Comparison of ENCODE assay signal across 9 mouse cellular contexts in the genomic region with DNA sequence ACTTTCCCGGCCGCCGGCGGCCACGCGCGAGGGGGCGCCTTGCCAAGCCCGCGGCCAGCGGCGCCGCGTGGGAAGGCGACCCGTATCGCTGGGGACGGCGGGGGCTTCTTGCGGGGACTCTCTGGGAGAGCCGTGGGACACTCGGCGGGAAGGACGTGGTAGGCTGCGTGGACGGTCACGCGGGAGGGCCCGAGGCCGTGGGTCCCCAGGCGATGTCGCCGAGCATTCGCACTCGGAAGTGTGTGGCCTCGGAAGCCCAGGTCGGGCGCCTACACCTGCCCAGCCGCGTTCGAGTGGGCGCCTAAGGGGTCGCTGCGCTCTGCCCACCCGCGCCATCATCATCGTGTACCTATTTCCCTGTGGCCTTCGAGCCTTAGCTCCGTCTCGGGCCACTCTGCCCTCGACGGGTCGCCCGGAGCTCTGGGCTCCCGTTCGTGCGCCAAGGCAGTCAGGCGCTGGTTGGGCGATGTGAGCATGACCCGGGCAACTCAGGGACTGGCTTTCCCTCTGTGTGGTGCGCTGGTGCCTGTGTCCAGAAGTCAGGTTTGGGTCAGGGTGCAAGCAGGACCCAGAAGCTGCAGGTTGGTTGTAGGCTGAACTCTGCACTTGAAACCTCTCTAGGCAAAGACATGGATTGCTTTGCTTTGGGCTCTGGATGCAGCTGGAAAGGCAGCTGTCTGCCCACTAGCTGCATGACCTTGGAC. TPM values are rescaled to one million over a fixed set of nuclear protein-coding genes. Genes with fewer than 3 reads are reported as not detected.
DNase-seq lines count a peak whose midpoint lies in the region; ATAC-seq lines count a peak whose summit lies in the region.
"Had no signal": no experiment of that assay in that cellular context is flagged by ENCODE, and none has a peak within 500 bp of the region (broad histone marks: within the 10 kb centered on the region; RNA-seq: fewer than 3 reads in every experiment).

No protein-coding gene starts in this region.

- peak overlapping the region; percentile 55 for H3K4me3 ChIP-seq in heart, embryonic 11.5 days (ENCODE audit: low read depth, low read length)
- H3K4me3 ChIP-seq in brown adipose tissue, adult 24 weeks (ENCODE audit: insufficient read depth, low read depth, low read length) = peak overlapping the region; percentile 84
- H3K4me3 ChIP-seq in hindbrain, embryonic 15.5 days = peak overlapping the region; percentile 69
- peak overlapping the region; percentile 71 for H3K4me3 ChIP-seq in midbrain, embryonic 10.5 days

- H3K27me3 ChIP-seq in heart, embryonic 11.5 days (ENCODE audit: control insufficient read depth, insufficient read depth, low read length) = peaks cover 69% of the 10 kb centered on the region
- H3K27me3 ChIP-seq in hindbrain, embryonic 15.5 days = peaks cover 44% of the 10 kb centered on the region
- peaks cover 66% of the 10 kb centered on the region for H3K27me3 ChIP-seq in midbrain, embryonic 10.5 days (ENCODE audit: low read depth, poor library complexity, severe bottlenecking)

- H3K9me3 ChIP-seq in heart, embryonic 11.5 days (replicated peaks; ENCODE audit: control insufficient read depth, low read length) = no peaks in the 10 kb centered on the region
- H3K9me3 ChIP-seq in hindbrain, embryonic 15.5 days = no peaks in the 10 kb centered on the region
- no peaks in the 10 kb centered on the region for H3K9me3 ChIP-seq in midbrain, embryonic 10.5 days (replicated peaks)

- H3K27ac ChIP-seq in heart, embryonic 11.5 days (ENCODE audit: low read depth, low read length) = no peak overlapping the region
- H3K27ac ChIP-seq in brown adipose tissue, adult 24 weeks (replicated peaks; ENCODE audit: low read depth, low read length) = peak overlapping the region; percentile 19
- no peak overlapping the region for H3K27ac ChIP-seq in hindbrain, embryonic 15.5 days (replicated peaks)
- peak overlapping the region; percentile 83 for H3K27ac ChIP-seq in midbrain, embryonic 10.5 days (replicated peaks)

- 0 out of 2 replicates have a peak, but pooled peaks have one; percentile 25 for ATAC-seq in heart, embryonic 11.5 days (replicated peaks; ENCODE audit: insufficient number of reproducible peaks, low FRiP score, low TSS enrichment)
- peak; percentile 27; the same call in 1 of the 2 replicates for ATAC-seq in hindbrain, embryonic 15.5 days (ENCODE audit: low FRiP score, low read depth)

- peak overlapping the region; percentile 67 for H3K9ac ChIP-seq in heart, embryonic 11.5 days (ENCODE audit: low read depth, low read length)
- H3K9ac ChIP-seq in hindbrain, embryonic 15.5 days = peak overlapping the region; percentile 59

- peaks cover 8% of the 10 kb centered on the region; the same call in 1 of the 2 replicates for H3K4me1 ChIP-seq in heart, embryonic 11.5 days (ENCODE audit: control insufficient read depth, insufficient read depth, low read length)
- peaks cover 6% of the 10 kb centered on the region; the same call in 1 of the 2 replicates for H3K4me1 ChIP-seq in brown adipose tissue, adult 24 weeks (ENCODE audit: control insufficient read depth, insufficient read depth, insufficient read length, low read length)
- peaks cover 13% of the 10 kb centered on the region for H3K4me1 ChIP-seq in hindbrain, embryonic 15.5 days (replicated peaks)
- H3K4me1 ChIP-seq in midbrain, embryonic 10.5 days = peaks cover 29% of the 10 kb centered on the region

- DNase-seq in heart, adult 9 months (ENCODE audit: low spot score in 2 of 2) = no peak
- peak; percentile 34 for DNase-seq in midbrain, embryonic 10.5 days (ENCODE audit: low spot score)
- DNase-seq in thymus, adult 18-20 months = no peak
- DNase-seq in left cerebral cortex, postnatal 36 days (ENCODE audit: low spot score in 2 of 2) = no peak
- DNase-seq in thymus, postnatal 14 days = no peak

- peak overlapping the region; percentile 91 for H3K4me2 ChIP-seq in heart, embryonic 11.5 days
- H3K4me2 ChIP-seq in hindbrain, embryonic 15.5 days = peak overlapping the region; percentile 98

- no peaks in the 10 kb centered on the region for H3K36me3 ChIP-seq in heart, embryonic 11.5 days (ENCODE audit: control insufficient read depth, insufficient read depth, low read length)
- H3K36me3 ChIP-seq in hindbrain, embryonic 15.5 days = no peaks in the 10 kb centered on the region
- H3K36me3 ChIP-seq in midbrain, embryonic 10.5 days = no peaks in the 10 kb centered on the region
- H3K36me3 ChIP-seq: G1E had no signal

- WGBS in heart, embryonic 11.5 days (ENCODE audit: insufficient replicate concordance) = 2% methylated on average over 59 of the region's 61 CpGs
- 2% methylated on average over 61 of the region's 61 CpGs for WGBS in hindbrain, embryonic 15.5 days
- WGBS in midbrain, embryonic 10.5 days = 4% methylated on average over 58 of the region's 61 CpGs

- intact Hi-C loops in left cerebral cortex, postnatal 36 days (cut with DNase I) = loop anchor here (2.0 to 10.0 kb wide), 2 partner anchors 48 to 162 kb away; no protein-coding TSS in a partner anchor

RNA-seq across cellular contexts. Expression of gene Pcsk6, which starts 1.1 kb away (rescaled TPM):
- polyA plus RNA-seq in heart, embryonic 11.5 days (2014; fragmentation: Nextera tagmentation; extraction: Ambion mirVana) = 5.7 and 6.1 TPM in 2 replicates
- 33.4 and 63.6 TPM in 2 replicates for polyA plus RNA-seq in brown adipose tissue, adult 24 weeks (2012; ENCODE audit: insufficient read depth, insufficient read length, missing spikeins)
- polyA plus RNA-seq in hindbrain, embryonic 15.5 days (2015; fragmentation: Nextera tagmentation; extraction: Ambion mirVana) = 1.0 and 1.8 TPM in 2 replicates
- polyA plus RNA-seq in midbrain, embryonic 10.5 days (2016; fragmentation: Nextera tagmentation; extraction: Ambion mirVana) = 0.70 and 0.74 TPM in 2 replicates
- total RNA-seq in left cerebral cortex, postnatal 36 days (2021) = 1 to 10 TPM; 8.4 to 9.6 TPM
- polyA plus RNA-seq: G1E had no signal

Comparison
In these comparisons a context has a peak if more than half of its experiments do, and no peak if none do; other contexts are left out.
1. H3K27ac ChIP-seq: peak in brown adipose tissue, adult 24 weeks (single experiment) and midbrain, embryonic 10.5 days (single experiment); none in heart, embryonic 11.5 days (single experiment) and hindbrain, embryonic 15.5 days (single experiment).
2. Peak in every context shown above with its lines, with median percentiles within 50 percentile points of each other: H3K4me3 ChIP-seq.